Mouse (Mus musculus): ENCODE measurements around the gene Zfp423. TPM values are rescaled to one million over a fixed set of nuclear protein-coding genes. Genes with fewer than 3 reads are reported as not detected.

The Zfp423 gene
- total RNA-seq, 2 experiments from 2014 or later: 15.7 to 15.9 TPM

DNA sequence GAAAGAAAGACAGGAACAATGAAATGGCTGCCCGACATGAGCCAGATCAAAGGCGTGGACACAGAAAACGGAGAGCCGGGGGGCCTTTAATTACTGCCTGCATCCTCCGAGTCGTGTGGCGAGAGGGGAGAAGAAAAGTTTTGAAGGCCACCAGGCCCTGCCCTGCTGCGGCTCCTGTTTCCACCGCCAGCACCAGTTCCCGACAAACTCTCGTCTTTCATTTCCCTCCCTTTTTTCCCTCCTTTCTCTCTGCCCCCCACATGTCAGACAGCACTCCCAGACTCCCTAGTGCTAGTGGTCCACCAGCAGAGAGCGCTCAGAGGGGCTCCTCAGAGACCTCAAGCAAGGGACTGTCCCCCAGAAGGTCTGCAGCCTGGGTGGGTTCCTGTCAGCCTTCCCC lies 136.7 kb downstream of the Zfp423 start:
- intact Hi-C loops (cut with DNase I; ENCODE audit: low total_unique reads): no loop called here

DNA sequence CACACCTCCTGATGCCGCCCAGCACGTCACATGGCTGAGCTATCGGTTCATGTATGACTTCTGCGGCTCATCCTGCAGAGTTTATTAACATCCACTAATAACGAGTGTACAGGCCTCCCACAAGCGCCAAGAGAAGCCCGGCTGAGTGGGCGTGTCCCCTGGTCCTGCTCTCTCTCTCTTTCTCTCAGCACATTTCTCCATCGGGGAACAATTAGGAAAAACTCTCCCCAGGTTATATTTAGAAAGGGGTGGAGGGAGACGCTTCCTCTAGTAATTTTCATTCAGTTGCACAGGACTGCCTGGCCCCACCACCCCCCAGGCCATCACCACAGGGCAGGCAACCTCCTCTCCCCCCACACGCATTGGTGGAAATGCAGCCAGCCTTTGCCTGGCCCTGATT lies 137.2 kb downstream of the Zfp423 start:
- intact Hi-C loops (cut with DNase I; ENCODE audit: low total_unique reads): no loop called here
- DNase-seq: no peak

More for the DNA sequence above, 136.7 kb downstream of the Zfp423 start:
- no peak for DNase-seq

DNA sequence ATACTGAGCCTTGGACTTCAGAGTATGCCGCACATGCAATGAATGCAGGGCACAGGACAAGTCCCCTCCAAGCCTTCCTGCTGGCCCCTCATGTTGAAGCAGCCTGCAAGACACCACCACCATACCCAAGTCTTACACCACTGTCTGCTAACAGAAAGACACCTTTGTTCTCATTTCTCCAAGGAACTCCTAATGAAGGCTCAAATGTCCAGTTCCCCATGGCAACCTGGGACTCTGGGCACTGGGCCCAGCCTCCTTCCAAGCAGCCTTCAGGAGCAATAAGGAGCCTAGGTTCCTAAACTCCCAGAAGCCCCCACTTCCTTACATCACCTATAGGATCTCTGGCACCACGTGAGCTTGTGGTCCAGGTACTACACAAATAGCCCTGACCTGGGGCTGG lies 137.7 kb downstream of the Zfp423 start:
- intact Hi-C loops (cut with DNase I; ENCODE audit: low total_unique reads): no loop called here
- no peak for DNase-seq

DNA sequence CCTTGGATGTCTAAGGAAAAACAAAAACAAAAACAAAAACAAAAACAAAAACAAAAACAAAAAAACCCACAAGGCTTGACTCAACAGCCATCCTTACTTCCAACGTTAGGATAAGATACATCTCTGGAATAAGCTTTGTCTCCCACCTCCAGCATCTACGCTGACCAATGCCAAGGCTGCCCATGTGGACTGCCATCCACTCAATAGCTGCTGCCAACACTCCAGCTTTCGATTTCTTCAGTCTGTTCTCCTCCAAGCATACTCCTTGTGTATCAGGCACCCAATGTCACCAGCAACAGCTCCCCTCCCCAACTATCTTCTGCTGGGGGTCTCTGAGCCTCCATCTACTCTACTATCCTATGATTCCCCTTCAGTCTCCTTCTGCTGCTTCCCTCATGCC lies 140.1 kb downstream of the Zfp423 start:
- intact Hi-C loops (cut with DNase I; ENCODE audit: low total_unique reads): no loop called here
- DNase-seq: no peak

DNA sequence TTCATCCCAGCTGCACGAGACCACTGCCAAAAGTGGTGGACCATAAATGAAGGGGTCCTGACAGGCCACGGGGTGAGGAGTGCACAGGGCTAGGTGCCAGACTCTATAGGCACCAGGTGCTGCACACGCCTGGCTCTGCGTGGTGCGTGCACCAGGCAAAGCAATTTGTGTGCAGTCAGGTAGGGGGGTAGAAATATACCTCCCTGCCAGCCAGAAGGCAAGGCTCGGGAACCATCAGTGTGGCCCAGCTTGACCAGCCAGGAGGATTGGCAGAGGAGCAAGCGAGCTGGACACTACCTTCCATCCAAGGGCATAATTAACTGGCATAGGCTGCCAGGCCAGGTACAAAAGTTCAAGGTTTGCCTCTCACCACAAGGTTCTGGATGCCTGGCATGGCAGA lies 140.9 kb downstream of the Zfp423 start:
- no peak for DNase-seq
- intact Hi-C loops (cut with DNase I; ENCODE audit: low total_unique reads): no loop called here

DNA sequence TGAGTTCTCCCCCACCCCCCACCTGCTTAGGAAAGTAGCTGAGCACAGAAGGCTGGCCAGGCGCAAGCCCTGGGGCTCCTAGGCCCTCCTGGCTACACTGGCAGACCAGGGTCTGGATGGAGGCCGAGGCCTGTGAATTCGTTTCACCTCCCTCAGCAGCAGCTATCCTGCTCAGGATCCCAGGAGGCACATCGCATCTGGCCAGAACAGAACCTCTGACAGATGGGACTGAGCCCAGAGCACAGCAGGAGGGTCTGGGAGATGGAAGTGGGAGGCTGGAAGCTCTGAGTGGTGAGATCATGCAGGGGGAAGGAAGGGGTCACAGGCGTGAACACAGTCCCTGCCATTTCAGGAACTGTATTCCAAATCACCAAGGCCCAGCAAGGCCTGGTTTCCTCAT lies 143.3 kb downstream of the Zfp423 start:
- intact Hi-C loops (cut with DNase I; ENCODE audit: low total_unique reads): no loop called here
- no peak for DNase-seq

DNA sequence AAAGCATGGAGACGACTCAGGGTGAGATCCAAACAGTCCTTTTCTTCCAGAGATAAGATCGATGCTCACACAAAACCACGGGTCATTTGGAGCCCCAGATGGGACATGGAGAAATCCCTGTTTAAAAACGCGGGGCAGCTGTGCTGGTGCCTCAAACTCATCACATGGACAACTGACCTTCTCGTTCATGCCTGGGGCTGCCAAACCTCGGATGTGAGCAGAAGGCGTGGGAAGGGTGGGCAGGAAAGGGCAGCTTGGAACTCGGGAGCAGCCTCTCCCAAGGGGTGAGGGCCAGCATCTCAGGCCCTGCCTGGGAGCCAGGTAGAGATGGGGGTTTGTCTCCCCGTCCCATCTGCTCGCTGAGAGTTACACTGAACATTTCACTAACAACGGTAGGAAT lies 146.7 kb downstream of the Zfp423 start:
- intact Hi-C loops (cut with DNase I; ENCODE audit: low total_unique reads): no loop called here
- no peak for DNase-seq

DNA sequence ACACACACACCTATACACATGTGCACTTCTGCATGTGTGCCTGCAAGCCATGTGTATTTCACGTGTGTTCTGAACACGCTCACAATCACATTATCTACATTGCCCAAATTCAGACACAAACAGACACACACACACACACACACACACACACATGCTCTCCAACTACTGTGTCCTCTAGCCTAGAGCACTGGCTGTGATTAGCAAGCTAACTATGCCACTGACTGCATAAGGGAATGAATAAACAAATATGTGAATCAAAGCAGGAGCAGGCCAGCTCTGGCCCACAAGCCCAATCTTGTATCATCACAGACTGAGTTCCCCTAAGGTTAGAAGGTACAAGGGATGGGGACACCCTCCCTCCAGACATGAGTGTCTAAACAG lies 147.3 kb downstream of the Zfp423 start:
- intact Hi-C loops (cut with DNase I; ENCODE audit: low total_unique reads): no loop called here
- DNase-seq: no peak

DNA sequence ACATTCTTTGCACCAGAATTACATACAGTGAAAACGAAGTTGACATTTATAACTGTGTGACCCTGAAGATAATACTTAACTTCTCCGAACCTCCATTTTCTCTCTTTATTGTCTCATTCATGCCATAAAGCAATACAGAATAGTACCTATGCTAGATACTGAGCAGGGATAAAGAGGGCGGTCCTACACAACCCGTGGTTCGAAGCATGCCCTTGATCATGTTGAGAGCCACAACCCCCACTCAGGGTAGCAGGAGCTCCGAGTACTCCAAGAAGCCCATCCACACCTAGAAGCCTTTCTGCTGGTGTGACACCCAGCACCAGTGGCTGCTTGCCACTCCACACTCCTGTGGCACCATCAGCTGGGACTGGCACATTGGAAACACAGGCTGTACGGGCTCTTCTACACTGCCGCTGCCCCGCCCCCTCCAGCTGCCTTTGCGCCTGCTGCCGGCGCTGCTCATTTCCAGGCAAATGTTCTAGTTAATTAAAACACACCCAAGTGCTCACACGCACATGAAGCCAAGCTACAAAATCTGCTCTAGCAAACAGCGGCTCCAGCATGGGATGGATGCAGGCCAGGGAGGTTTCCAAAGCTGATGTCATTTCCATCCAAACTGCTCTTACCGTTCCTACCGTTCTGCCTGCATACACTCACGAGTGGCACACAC lies 147.9 kb downstream of the Zfp423 start:
- intact Hi-C loops (cut with DNase I; ENCODE audit: low total_unique reads): no loop called here

DNA sequence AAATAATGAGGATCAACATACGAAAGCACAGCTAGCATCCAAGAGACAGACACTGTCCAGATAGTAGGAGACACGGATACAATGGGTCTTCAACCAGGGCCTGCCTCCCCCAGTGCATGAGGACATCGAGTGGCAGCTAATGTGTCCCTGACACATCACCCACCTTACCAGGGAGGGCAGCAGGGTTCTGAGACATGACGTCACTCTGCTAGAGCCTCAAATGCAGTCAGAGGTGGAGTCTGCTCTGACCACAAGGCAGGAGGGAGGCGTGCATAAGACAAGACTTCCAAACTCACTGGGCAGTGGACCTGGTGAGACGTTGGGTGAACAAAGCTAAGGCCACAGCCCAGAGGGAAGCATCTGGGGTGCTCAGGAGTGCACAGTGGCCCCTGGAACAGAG lies 148.6 kb downstream of the Zfp423 start:
- intact Hi-C loops (cut with DNase I; ENCODE audit: low total_unique reads): no loop called here
- no peak for DNase-seq

More for the DNA sequence above, 147.9 kb downstream of the Zfp423 start:
- peak; percentile 71 for DNase-seq

DNA sequence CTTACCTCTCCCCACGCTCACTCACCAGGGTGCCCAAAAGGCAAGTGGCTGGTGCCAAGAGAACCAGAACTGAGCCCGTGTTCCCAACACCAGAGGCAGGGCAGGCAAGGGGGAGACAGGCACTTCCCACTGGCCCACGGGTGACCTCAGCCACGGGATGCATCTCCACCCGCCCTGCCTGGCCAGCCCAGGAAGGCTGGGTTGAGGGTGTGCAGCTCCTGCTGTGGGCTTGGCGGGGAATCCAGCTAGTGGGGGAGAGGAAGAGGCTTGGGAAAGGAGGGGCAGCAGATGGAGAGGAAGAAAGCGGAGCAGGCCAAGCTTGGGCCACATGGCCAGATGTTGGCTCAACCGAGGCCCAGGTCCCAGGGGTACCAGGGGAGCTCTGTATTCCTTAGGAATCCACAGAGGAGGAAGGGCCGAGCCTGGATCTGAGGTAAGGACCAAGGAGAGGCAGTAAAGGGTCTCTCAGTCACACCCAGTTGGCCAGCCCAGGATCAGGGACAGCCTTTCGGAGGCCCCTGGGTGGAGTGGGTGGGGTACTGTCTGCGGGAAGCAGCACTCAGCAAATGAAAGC lies 155.0 kb downstream of the Zfp423 start:
- intact Hi-C loops (cut with DNase I; ENCODE audit: low total_unique reads): no loop called here
- DNase-seq: peak; percentile 80

DNA sequence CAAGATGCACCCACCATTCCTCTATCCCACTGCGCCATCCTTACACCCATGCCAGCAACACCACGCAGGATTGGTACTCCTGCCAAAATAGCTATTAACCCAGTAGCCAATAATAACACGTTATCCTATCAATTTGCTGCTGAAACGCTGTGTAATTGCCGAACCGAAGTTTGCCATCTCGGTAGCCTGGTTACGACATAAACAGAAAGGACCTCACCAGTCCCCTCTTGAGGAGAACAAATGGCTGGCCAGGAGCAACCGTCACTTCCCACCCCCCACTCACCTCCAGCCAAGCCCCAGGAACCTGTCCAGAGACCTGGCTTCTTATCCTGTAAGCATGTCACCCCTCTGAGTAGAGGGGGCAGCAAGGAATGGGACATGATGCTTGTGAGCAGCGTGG lies 156.0 kb downstream of the Zfp423 start:
- no peak for DNase-seq
- intact Hi-C loops (cut with DNase I; ENCODE audit: low total_unique reads): no loop called here

DNA sequence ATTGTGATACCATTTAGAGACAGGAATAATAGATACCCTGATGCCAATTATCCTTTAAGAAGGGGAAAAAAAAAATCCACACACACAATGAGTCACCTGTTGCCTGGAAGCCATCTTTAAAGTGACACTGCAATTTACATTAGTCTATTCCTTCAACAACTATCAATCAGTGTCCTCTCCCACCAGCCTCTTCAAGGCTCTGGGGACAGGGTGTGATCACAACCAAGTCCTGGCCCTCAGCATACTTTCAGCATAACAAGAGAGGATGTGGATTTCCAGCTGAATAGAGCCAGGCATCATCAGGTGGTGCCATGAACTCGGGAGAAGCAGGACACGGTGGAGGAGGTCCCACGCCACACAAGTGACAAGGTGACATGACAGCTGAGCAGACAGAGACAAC lies 156.8 kb downstream of the Zfp423 start:
- intact Hi-C loops (cut with DNase I; ENCODE audit: low total_unique reads): no loop called here
- no peak for DNase-seq

DNA sequence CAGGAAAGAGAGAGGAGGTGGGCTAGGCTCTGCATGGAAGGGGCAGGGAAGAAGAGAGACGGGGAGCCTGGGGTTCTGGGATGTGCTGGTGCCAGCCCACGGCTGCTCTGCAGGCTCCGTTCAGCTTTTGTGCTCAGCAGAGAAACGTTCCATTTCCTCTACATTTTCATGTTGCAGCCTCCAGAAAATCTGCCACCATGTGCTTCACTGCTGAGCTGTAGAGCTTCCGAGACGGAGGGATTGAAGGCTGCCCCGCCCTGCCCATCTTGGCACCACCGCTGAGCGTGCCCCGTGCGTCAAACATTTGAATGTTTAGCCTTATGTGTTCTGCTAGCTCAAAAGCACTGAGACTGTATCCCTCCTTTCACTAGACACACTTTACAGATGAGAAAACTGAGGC lies 159.3 kb downstream of the Zfp423 start:
- no peak for DNase-seq
- intact Hi-C loops (cut with DNase I; ENCODE audit: low total_unique reads): no loop called here

DNA sequence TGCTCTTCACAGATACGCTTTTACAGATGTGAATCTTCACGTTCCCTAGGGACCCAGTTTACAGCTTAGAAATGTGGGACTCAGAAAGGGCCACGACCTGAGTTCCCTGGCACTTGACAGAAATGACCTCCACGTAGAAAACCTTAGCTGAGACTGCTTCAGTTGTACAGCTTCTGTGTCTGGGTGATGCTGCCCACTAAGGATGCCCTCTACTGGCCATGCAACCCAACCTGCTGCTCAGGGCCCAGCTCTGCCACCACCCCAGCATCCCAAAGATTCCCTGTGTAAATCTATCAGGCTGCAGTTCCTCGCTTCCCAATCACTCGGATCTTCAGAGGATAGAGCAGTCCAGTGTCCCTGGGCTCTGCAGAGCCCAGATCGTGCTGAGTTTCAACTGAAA lies 163.2 kb downstream of the Zfp423 start:
- intact Hi-C loops (cut with DNase I; ENCODE audit: low total_unique reads): loop anchor here (10.0 kb wide), 1 partner anchor 81 kb away; no protein-coding TSS in a partner anchor
- no peak for DNase-seq

DNA sequence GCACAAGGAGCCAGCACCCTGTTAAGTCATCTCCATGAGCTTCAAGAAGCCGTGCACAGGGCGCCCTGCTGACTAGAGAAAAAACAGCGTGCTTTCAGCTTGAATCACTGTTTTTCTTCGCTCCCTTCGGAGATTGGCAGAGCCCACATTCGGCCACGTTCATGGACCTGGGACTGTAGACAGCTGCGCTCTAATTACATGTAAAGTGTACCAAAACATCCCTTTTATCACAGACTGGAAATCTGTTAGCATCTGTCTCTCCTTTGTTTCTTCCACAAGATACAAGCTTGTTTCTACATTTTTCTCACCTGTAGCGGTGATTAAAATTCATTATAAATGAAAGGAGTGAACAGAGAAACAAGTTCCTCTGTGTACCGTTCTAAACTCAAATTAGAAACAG lies 164.8 kb downstream of the Zfp423 start:
- DNase-seq: no peak
- intact Hi-C loops (cut with DNase I; ENCODE audit: low total_unique reads): loop anchor here (10.0 kb wide), 1 partner anchor 80 kb away; no protein-coding TSS in a partner anchor

DNA sequence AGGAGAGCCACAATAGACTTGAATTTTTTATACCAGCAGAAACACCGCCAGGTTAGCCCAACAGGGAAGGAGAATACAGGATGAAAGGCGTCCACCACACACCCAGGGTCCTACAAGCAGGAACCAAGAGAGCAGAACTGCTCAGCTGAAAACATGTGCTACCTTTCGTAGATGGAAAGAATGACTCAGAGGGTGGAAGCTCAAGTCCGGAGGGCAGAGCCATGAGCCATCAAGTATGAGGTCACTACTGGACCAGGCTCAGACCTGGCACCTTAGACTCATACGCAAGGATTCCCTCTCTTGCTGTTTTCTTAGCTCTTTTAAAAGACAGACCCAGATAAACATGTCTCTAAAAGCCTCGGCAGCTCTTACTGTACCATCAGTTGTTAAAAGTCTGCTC lies 168.3 kb downstream of the Zfp423 start:
- DNase-seq: peak; percentile 36
- intact Hi-C loops (cut with DNase I; ENCODE audit: low total_unique reads): loop anchor here (10.0 kb wide), 1 partner anchor 76 kb away; no protein-coding TSS in a partner anchor

DNA sequence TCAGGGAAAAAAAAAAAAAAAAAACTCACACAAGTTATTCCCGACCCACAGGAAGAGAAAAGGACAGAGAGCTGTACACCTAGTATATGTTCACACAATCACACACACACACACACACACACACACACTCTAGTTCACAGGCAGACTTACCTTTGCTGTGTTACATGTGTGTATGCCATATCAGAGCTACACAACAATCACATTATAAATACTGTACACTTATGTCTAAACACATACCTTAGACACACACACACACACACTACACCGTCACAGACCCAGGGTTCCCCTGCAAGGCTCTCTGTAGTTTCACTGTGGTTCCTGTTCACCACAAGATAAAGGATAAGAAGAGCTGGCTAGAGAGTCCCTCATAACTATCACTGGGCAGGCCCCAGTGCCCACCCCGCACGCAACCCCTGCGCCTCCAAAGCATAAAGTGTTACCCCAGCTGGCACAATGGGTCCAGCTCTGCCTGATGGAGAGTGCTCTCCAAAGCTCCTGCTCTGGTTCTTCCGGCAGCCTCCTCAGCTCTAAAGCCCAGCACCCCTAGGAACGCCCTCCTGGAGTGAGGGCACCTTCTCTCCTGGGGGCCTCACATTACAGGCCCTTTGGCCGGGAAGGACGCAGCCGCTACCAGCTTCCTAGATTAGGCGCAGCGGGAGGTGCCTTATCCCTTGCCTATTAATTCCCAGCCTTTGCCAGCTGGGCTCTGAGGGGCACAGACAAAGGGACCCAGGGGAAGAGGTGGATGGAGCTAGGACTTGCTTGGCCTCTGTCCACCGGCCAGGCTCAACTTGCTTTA lies 174.6 kb downstream of the Zfp423 start:
- no peak for DNase-seq
- intact Hi-C loops (cut with DNase I; ENCODE audit: low total_unique reads): no loop called here

DNA sequence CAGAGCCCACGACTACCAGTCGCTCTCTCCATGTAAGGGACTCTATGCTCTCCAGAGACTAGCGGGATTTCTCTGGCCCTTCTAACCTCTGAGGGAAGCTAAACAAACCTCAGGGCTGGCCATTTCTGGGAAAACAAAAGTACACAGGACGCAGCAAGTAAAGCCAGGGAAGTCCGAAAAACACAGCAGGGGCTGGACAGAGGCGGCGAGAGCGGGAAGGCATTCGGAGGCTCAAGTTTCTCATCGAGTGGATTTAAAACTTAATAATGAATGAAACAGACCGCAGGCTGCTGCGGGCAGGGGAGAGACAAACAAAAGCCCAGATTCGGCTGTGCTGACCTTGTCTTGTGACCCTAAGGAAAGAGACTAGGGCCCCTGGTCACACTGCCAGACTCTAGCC lies 175.2 kb downstream of the Zfp423 start:
- no peak for DNase-seq
- intact Hi-C loops (cut with DNase I; ENCODE audit: low total_unique reads): no loop called here

DNA sequence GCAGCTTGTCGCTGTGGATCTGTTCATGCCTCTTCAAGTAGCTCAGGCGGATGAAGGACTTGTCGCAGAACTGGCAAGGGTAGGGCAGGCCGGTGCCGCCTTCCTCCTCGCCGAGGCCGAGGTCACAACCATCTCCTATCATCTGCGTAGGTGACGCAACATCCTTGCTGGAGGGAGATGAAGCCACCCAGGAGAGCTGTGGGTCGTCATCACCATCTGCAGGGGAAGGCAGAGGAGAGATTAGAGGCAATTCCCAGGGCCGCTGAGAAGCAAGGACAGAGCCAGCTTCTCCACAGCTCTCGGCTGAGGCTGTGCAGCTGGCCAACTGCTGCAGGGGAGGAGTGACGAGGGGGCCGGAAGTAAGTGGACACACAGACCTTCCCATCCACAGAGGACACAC lies 176.2 kb downstream of the Zfp423 start:
- no peak for DNase-seq
- intact Hi-C loops (cut with DNase I; ENCODE audit: low total_unique reads): no loop called here

DNA sequence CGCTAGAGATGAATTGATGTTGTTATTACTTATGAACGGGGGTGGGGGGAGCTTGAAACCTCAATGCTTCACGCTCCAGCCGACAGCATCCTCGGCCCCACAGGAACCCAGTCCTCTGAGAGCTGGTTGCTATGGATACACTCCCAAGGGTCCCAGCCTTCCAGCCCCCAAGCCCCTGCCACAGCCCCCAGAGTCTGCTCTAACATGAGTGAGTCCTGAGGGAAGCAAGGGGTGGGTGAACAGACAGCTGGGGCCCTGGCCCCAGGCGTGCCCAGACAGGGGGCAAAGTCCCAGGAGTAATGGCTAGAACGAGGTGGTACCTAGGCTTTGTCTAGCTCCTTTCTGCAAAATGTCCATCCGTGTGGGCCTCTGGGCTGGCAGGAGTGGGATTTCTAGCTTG lies 181.8 kb downstream of the Zfp423 start:
- no peak for DNase-seq
- intact Hi-C loops (cut with DNase I; ENCODE audit: low total_unique reads): no loop called here

Data from gastrocnemius, postnatal 14 days (tissue).